Mouse (Mus musculus) cortical plate, adult 2 months (tissue): ENCODE measurements around the gene Desi2. TPM values are rescaled to one million over a fixed set of nuclear protein-coding genes. Genes with fewer than 3 reads are reported as not detected.
"Not testable (repeated sequence)": the region's sequence is repeated elsewhere in the genome, so short reads cannot be mapped to it uniquely, and the experiment has no call there.

Experiments used
- H3K27ac ChIP-seq: fragments of 200-500 bp; 2 replicates; pipeline ENCODE4 v1.5.1; 2012; ENCODE audit warnings: low read length, control low read depth, inconsistent platforms; ENCODE audit not compliant: insufficient read depth
- H3K4me1 ChIP-seq: fragments of 200-500 bp; 2 replicates; pipeline ENCODE4 v1.6.1; 2011; ENCODE audit warnings: low read length; ENCODE audit not compliant: control insufficient read depth, insufficient read depth
- H3K4me3 ChIP-seq: fragments of 200-500 bp; 2 replicates; pipeline ENCODE4 v1.5.1; 2011; ENCODE audit warnings: mild to moderate bottlenecking, low read length, control low read depth; ENCODE audit not compliant: insufficient read depth
- CTCF ChIP-seq: fragments of 200-500 bp; IDR thresholded peaks from 2 replicates; pipeline ENCODE4 v1.5.1; 2011; ENCODE audit warnings: mild to moderate bottlenecking, control low read depth, low read length; ENCODE audit not compliant: insufficient read depth; ENCODE audit errors: extremely low read depth
- POLR2A ChIP-seq: fragments of 200-500 bp; IDR thresholded peaks from 2 replicates; pipeline ENCODE4 v1.6.1; 2011; ENCODE audit warnings: mild to moderate bottlenecking, low read length, control low read depth; ENCODE audit not compliant: insufficient read depth; ENCODE audit errors: extremely low read depth
- polyA plus RNA-seq: library from polyadenylated mRNA; depleted of rRNA; stranded (reverse); fragments of >200 nt; gene quantifications from 2 replicates; pipeline ENCODE4 v1.2.3, GENCODE M21; 2012

Desi2 gene
- polyA plus RNA-seq, 1 experiment = 10.7 TPM

DNA sequence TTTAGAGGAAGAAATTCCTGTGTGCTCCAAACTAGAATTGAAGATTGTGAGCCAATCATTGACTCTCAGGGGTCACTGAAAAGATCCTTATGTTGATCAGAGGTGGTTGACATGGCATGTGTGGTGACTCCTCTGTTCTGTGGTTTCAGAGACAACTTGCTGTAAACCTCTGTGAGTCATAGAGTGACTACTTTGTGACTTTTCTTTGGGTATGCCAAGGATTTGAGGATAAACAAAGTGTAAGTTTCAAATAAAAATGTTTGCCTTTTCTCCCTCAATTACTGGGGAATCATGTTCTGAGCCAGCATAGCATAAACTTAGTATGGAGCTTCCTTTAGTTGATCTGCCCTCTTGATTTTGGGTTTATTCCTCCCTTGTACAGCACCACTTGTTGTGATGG is 31.1 kb downstream of the Desi2 start:
- H3K4me1 ChIP-seq = no peaks in the 10 kb centered on the region
- H3K4me3 ChIP-seq = no peak overlapping the region
- H3K27ac ChIP-seq = no peak overlapping the region
- TF ChIP-seq CTCF = no peak
- TF ChIP-seq POLR2A = no peak

DNA sequence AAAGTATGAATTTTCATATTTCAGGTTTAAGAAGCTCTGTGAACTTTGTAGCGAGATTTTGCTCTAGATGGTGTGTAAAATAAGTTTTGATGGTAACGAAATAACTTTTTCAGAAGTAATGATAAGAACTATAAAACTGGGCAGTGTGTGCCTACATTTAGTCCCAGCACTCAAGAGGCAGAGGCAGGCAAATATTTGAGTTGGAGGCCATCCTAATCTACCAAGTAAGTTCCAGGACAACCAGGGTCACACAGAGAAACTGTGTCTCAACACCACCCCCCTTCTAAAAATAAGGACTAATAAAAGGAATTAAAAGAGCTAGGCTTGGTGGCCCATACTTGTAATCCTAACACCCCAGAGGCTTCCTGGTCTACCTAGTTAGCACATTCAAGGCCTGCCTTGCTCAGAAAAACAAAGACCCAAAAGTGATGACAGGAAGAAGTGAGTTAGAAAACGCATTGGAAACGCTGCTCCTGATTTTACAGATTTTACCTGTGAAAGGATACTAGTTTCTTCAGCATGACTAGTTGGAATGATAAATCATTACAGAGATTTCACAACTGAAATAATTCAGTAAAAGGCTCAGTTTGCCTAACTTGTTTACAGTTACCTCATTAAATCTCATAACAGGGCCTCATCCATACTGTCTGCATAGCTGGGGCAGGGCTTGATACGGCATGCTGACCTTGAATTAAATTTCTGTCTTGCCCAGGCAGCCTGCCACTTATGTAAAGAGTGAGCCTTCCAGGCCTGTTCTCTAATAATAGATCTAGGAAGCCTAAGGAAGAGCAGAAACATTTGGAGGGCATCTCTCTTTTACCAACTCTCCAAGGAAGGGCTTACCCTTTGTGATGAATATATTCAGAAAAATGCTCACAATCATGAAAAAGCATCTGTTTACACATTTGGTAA is 32.2 kb downstream of the Desi2 start:
- TF ChIP-seq POLR2A = no peak
- TF ChIP-seq CTCF = no peak
- Histone ChIP-seq H3K4me1 (no peaks in the 10 kb centered on the region), H3K27ac (no peak overlapping the region; the same call in 1 of the 2 replicates), H3K4me3 (no peak overlapping the region)

- not testable (repeated sequence) for H3K4me3 ChIP-seq, H3K4me1 ChIP-seq, H3K27ac ChIP-seq
Observed at GRCm38 (mm10) chr1:178228888-178229287, 41.7 kb downstream of the Desi2 start.

DNA sequence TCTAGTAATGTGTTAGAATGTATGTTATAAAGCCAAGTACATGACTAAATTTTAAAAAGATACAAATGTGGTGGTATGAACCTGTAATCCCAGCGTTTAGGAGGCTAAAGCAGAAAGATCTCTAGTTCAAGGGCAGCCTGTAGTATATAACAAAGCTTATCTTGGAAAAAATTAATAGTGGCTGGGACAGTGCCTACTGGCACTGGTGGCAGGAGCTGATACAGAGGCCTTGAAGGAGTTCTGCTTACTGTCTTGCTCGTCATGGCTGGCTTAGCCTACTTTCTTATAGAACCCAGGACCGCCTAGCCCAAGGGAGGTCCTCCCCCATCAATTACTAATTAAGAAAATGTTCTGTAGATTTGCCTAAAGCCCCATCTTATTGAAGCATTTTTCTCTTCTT is 46.9 kb downstream of the Desi2 start:
- TF ChIP-seq CTCF (no peak), POLR2A (no peak)
- H3K4me1 ChIP-seq = no peaks in the 10 kb centered on the region
- H3K4me3 ChIP-seq = no peak overlapping the region
- H3K27ac ChIP-seq = no peak overlapping the region

DNA sequence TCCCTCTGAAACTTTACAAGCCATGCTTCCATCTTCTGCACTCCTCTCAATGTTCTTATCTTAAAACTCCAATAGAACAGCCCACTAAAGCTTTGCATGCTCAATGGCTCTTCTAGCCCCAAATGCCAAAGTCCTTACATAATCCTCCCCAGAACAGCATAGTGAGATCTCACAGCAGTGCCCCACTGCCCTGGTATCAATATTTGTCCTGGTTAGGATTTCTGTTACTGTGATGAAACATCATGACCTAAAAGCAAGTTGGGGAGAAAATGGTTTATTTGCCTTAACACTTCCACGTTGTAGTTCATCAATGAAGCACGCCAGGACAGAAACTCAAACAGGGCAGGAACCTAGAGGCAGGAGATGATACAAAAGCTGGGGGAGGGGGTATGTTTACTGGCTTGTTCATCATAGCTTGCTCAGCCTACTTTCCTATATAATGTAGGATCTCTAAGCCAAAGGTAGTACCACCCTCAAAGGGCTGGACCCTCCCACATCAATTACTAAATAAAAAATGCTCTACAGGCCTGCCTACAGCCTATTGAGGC is 48.8 kb downstream of the Desi2 start:
- Histone ChIP-seq H3K4me3 (no peak overlapping the region), H3K27ac (no peak overlapping the region), H3K4me1 (no peaks in the 10 kb centered on the region)
- no peak for TF ChIP-seq POLR2A
- TF ChIP-seq CTCF = no peak

DNA sequence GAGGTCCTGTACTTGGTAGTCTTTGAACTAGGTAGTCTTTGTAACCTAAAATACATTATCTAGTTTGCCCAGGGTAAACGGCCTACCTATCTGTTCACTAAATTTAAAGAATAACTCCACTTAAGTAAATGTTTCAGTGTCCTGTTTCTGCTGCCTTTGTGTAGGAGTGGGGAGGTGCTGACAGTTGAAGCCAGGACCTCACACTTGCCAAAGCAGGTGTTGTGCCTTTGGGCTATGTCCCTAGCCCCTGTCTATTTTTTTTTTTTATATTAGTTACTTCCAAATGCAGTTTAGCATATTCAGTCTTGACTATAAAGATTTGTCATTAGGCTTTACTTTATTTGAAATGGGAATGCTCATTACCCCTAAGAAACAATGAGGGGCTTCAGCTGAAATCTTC is 51.5 kb downstream of the Desi2 start:
- H3K4me1 ChIP-seq = no peaks in the 10 kb centered on the region
- no peak overlapping the region for H3K27ac ChIP-seq

DNA sequence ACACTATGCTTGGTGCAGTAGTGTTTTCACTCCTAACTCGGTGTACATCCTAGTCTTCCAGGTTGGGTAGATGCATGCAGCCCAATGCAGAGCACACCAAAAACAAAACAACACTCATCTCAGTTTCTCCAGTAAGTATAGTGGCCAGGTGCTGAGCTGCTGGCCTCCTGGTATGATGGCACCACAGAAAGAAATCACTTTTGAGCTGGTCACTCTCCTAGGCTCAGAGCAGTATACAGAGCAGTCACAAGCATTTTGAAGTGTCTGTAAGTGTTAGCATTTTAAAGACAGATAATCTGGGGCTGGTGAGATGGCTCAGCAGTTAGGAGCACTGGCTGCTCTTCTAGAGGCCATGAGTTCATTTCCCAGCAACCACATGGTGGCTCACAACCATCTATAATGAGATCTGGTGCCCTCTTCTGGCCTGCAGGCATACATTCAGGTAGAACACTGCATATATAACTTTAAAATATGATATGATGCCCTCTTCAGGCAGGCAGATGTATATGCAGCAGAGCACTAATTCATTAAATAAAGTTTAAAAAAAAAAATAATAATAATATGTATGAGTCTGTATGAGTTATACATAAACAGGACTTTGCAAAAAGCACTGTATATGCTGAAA is 54.8 kb downstream of the Desi2 start:
- no peaks in the 10 kb centered on the region for H3K4me1 ChIP-seq
- H3K27ac ChIP-seq = no peak overlapping the region
- TF ChIP-seq CTCF (peak; percentile 19; the same call in 1 of the 2 replicates), POLR2A (no peak)
- no peak overlapping the region for H3K4me3 ChIP-seq

More for the DNA sequence above, 51.5 kb downstream of the Desi2 start:
- TF ChIP-seq POLR2A = no peak
- no peak for TF ChIP-seq CTCF
- H3K4me3 ChIP-seq = no peak overlapping the region

- no peaks in the 10 kb centered on the region for H3K4me1 ChIP-seq
- TF ChIP-seq POLR2A = no peak
- TF ChIP-seq CTCF = no peak
- H3K4me3 ChIP-seq = no peak overlapping the region
- no peak overlapping the region for H3K27ac ChIP-seq
Observed at GRCm38 (mm10) chr1:178248107-178248820, 61.0 kb downstream of the Desi2 start.

DNA sequence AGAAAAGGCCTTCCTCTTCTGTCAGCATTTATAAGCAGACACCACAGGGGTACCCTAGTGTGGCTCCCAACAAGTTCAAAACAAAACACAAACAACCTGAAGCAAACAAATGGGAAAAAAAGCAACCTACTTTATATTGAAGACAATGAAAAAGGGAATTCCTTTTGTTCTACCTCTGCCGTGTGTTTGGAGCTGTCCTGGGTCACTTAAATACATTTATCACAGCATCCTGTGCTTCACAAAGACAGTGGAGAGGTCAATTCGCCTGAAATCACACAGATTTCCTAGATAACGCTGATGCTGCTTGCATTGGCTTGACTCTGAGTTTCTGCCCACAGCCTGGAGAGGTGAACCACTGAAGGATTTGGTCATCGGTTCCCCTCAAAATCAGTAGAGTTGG is 67.4 kb downstream of the Desi2 start:
- no peak overlapping the region for H3K4me3 ChIP-seq
- H3K4me1 ChIP-seq = no peaks in the 10 kb centered on the region
- no peak for TF ChIP-seq POLR2A
- no peak for TF ChIP-seq CTCF
- H3K27ac ChIP-seq = no peak overlapping the region

DNA sequence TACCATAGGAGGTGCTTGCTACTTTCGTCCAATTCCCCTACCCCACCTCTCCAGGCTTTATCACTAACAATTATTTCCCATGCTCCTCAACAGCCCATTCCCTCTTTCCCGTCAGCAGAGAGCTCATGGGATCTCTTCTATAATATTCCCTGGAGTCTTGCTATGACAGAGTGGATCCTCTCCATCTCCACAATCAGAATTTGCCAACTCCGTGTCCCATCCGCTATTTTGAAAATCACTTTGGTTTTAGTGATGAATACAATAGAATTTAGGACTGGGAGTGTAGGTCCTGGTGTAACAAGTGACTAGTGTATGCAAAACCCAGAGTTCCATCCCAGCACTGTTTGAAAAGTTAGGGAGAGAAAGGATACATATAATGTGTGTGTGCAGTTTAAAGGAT is 69.1 kb downstream of the Desi2 start:
- Histone ChIP-seq H3K4me1 (no peaks in the 10 kb centered on the region), H3K27ac (no peak overlapping the region), H3K4me3 (no peak overlapping the region)
- TF ChIP-seq POLR2A (no peak), CTCF (no peak)
